Mouse (Mus musculus) heart, embryonic 13.5 days (tissue): ENCODE measurements around the gene 1110017D15Rik. TPM values are rescaled to one million over a fixed set of nuclear protein-coding genes. Genes with fewer than 3 reads are reported as not detected.
"Not testable (repeated sequence)": the region's sequence is repeated elsewhere in the genome, so short reads cannot be mapped to it uniquely, and the experiment has no call there.

ENCODE experiments used
- ATAC-seq: fragments of 200-750 bp; cut with Nextera tagmentation; 2 replicates; pipeline ENCODE4 v1.8.0; 2017; ENCODE audit warnings: moderate TSS enrichment; ENCODE audit not compliant: insufficient number of reproducible peaks, low FRiP score, low TSS enrichment; ENCODE audit errors: extremely low read depth
- H3K27ac ChIP-seq: fragments of 300-500 bp; sonication (generic); replicated peaks from 2 replicates; pipeline ENCODE4 v1.5.1; 2015; ENCODE audit warnings: moderate library complexity, mild to moderate bottlenecking, inconsistent platforms
- H3K27me3 ChIP-seq: fragments of 300-500 bp; sonication (generic); replicated peaks from 2 replicates; pipeline ENCODE4 v1.6.1; 2015; ENCODE audit warnings: mild to moderate bottlenecking, inconsistent platforms
- H3K36me3 ChIP-seq: fragments of 300-500 bp; sonication (generic); 2 replicates; pipeline ENCODE4 v1.6.1; 2015; ENCODE audit warnings: mild to moderate bottlenecking, inconsistent platforms
- H3K4me1 ChIP-seq: fragments of 300-500 bp; sonication (generic); 2 replicates; pipeline ENCODE4 v1.6.1; 2015; ENCODE audit warnings: inconsistent platforms
- H3K4me2 ChIP-seq: fragments of 300-500 bp; sonication (generic); 2 replicates; pipeline ENCODE4 v1.6.1; 2015; ENCODE audit warnings: inconsistent platforms, mild to moderate bottlenecking, moderate library complexity
- H3K4me3 ChIP-seq: fragments of 300-500 bp; sonication (generic); 2 replicates; pipeline ENCODE4 v1.5.1; 2015; ENCODE audit warnings: moderate library complexity, mild to moderate bottlenecking, inconsistent platforms
- H3K9ac ChIP-seq: fragments of 300-500 bp; sonication (generic); 2 replicates; pipeline ENCODE4 v1.6.1; 2015; ENCODE audit warnings: inconsistent platforms, mild to moderate bottlenecking, moderate library complexity
- H3K9me3 ChIP-seq: fragments of 300-500 bp; sonication (generic); 2 replicates; pipeline ENCODE4 v1.6.1; 2016; ENCODE audit warnings: inconsistent platforms
- whole genome bisulfite sequencing: fragments of 180-500 bp; shearing (Covaris S2); methylation state at CpG from one replicate; pipeline ENCODE4 v1.1.7; 2015; ENCODE audit warnings: mixed read lengths; 5-methylcytosine and 5-hydroxymethylcytosine counted together
- polyA plus RNA-seq: library from polyadenylated mRNA; unstranded; fragments of >200 nt; fragmentation: Nextera tagmentation; extraction: Ambion mirVana; gene quantifications from 2 replicates; pipeline ENCODE4 v1.2.1, GENCODE M21; 2015

Gene 1110017D15Rik
- polyA plus RNA-seq, 1 experiment from 2014 or later = 0.44 TPM

GRCm38 (mm10) chr4:41464345-41465286 lies 52.5 kb downstream of the 1110017D15Rik start, which contains the start of the genes Kif24 and Nudt2:
Kif24 (minus strand) TSS chr4:41464887.
Nudt2 (plus strand) TSS chr4:41465151.
- peak; percentile 97 for ATAC-seq
- H3K27me3 ChIP-seq = no peaks in the 10 kb centered on the region
- WGBS = under 1% methylated on average over 70 of the region's 70 CpGs

GRCm38 (mm10) chr4:41463051-41463738 lies 53.9 kb downstream of the 1110017D15Rik start:
- 52% methylated on average over 3 of the region's 3 CpGs for WGBS
- H3K27me3 ChIP-seq, ATAC-seq, H3K36me3 ChIP-seq, H3K9me3 ChIP-seq, H3K27ac ChIP-seq: not testable (repeated sequence)
- Histone ChIP-seq H3K9ac (peak overlapping the region; percentile 89; the same call in 1 of the 2 replicates), H3K4me1 (peaks cover 24% of the 10 kb centered on the region), H3K4me3 (peak overlapping the region; percentile 70), H3K4me2 (peak overlapping the region; percentile 82)

More at GRCm38 (mm10) chr4:41464345-41465286, 52.5 kb downstream of the 1110017D15Rik start, which contains the start of the genes Kif24 and Nudt2:
- peak within 1 kb of the TSS; percentile 75 for H3K27ac ChIP-seq
- no peaks in the 10 kb centered on the region for H3K36me3 ChIP-seq
- peak within 1 kb of the TSS; percentile 70 for H3K4me3 ChIP-seq
- H3K4me2 ChIP-seq = peak within 1 kb of the TSS; percentile 82
- H3K9ac ChIP-seq = peak within 1 kb of the TSS; percentile 89
- H3K4me1 ChIP-seq = peaks cover 27% of the 10 kb centered on the region
- H3K9me3 ChIP-seq = no peaks in the 10 kb centered on the region

- Histone ChIP-seq H3K27ac (no peak overlapping the region), H3K9me3 (no peaks in the 10 kb centered on the region), H3K4me2 (no peak overlapping the region), H3K9ac (no peak overlapping the region), H3K36me3 (no peaks in the 10 kb centered on the region), H3K4me3 (no peak overlapping the region), H3K4me1 (peaks cover 21% of the 10 kb centered on the region), H3K27me3 (no peaks in the 10 kb centered on the region)
- no peak for ATAC-seq
- 91% methylated on average over 1 of the region's 1 CpGs for WGBS
Observed at GRCm38 (mm10) chr4:41460690-41461089, 56.4 kb downstream of the 1110017D15Rik start.

Other genes starting within 250 kb of the 1110017D15Rik start
- 51.5 and 53.2 TPM in 2 replicates for gene Ubap2, start 242.2 kb downstream of the 1110017D15Rik start, polyA plus RNA-seq
- gene Dcaf12, start 202.4 kb downstream of the 1110017D15Rik start, polyA plus RNA-seq = 41.9 TPM in 2 replicates
- 40.1 and 46.2 TPM in 2 replicates for gene Ubap1, start 168.3 kb downstream of the 1110017D15Rik start, polyA plus RNA-seq
- 3.4 and 4.2 TPM in 2 replicates for gene Kif24, start 52.4 kb downstream of the 1110017D15Rik start, polyA plus RNA-seq
- gene Nudt2, start 52.2 kb downstream of the 1110017D15Rik start, polyA plus RNA-seq = 39.6 and 43.1 TPM in 2 replicates
- 2.0 and 2.2 TPM in 2 replicates for gene AI464131, start 14.3 kb downstream of the 1110017D15Rik start, polyA plus RNA-seq
- gene Fam219a, start 52.2 kb upstream of the 1110017D15Rik start, polyA plus RNA-seq = 2.3 TPM in 2 replicates
- 2.1 and 2.2 TPM in 2 replicates for gene Dnaic1, start 52.4 kb upstream of the 1110017D15Rik start, polyA plus RNA-seq
- gene Enho, start 123.0 kb upstream of the 1110017D15Rik start, polyA plus RNA-seq = 3.9 and 5.6 TPM in 2 replicates
- gene Cntfr, start 179.8 kb upstream of the 1110017D15Rik start, polyA plus RNA-seq = 2.5 and 3.9 TPM in 2 replicates
- gene Il11ra1, start 182.7 kb upstream of the 1110017D15Rik start, polyA plus RNA-seq = 137 and 146 TPM in 2 replicates
- 45.1 and 50.4 TPM in 2 replicates for gene Rpp25l, start 196.2 kb upstream of the 1110017D15Rik start, polyA plus RNA-seq
- 128 and 139 TPM in 2 replicates for gene Dctn3, start 205.8 kb upstream of the 1110017D15Rik start, polyA plus RNA-seq
- not detected in 2 replicates for gene Arid3c, start 213.8 kb upstream of the 1110017D15Rik start, polyA plus RNA-seq
- gene Galt, start 237.9 kb upstream of the 1110017D15Rik start, polyA plus RNA-seq = 54.1 and 61.6 TPM in 2 replicates
- 63.3 and 69.8 TPM in 2 replicates for gene Sigmar1, start 238.8 kb upstream of the 1110017D15Rik start, polyA plus RNA-seq